Mouse (Mus musculus): ENCODE results near the gene Tns1. TPM values are rescaled to one million over a fixed set of nuclear protein-coding genes. Genes with fewer than 3 reads are reported as not detected.

Tns1 gene
- polyA plus RNA-seq, 1 experiment from 2014 or later: 16.5 TPM

GRCm38 (mm10) chr1:73998925-73999375 lies 125.3 kb downstream of the Tns1 start:
- Histone ChIP-seq H3K36me3 (no peaks in the 10 kb centered on the region), H3K9me3 (no peaks in the 10 kb centered on the region), H3K27ac (no peak overlapping the region), H3K4me2 (replicated peaks) (no peak overlapping the region), H3K9ac (no peak overlapping the region), H3K4me1 (peaks cover 6% of the 10 kb centered on the region; the same call in 1 of the 2 replicates), H3K4me3 (no peak overlapping the region), H3K27me3 (replicated peaks) (no peaks in the 10 kb centered on the region)
- 77% methylated on average over 5 of the region's 5 CpGs for WGBS
- no peak for ATAC-seq (ENCODE audit: low FRiP score, low read depth)

GRCm38 (mm10) chr1:73998131-73998865 lies 126.0 kb downstream of the Tns1 start:
- WGBS: 75% methylated on average over 9 of the region's 9 CpGs
- H3K4me3 ChIP-seq: no peak overlapping the region
- H3K27ac ChIP-seq: no peak overlapping the region
- H3K9ac ChIP-seq: 0 out of 2 replicates have a peak overlapping the region, but pooled peaks have one; percentile 3
- H3K4me1 ChIP-seq: peaks cover 6% of the 10 kb centered on the region; the same call in 1 of the 2 replicates
- no peaks in the 10 kb centered on the region for H3K27me3 ChIP-seq (replicated peaks)
- ATAC-seq (ENCODE audit: low FRiP score, low read depth): no peak
- no peaks in the 10 kb centered on the region for H3K9me3 ChIP-seq
- no peak overlapping the region for H3K4me2 ChIP-seq (replicated peaks)
- H3K36me3 ChIP-seq: no peaks in the 10 kb centered on the region

- Histone ChIP-seq H3K9me3 (no peaks in the 10 kb centered on the region), H3K4me1 (peaks cover 6% of the 10 kb centered on the region; the same call in 1 of the 2 replicates), H3K4me3 (no peak overlapping the region), H3K9ac (no peak overlapping the region), H3K36me3 (no peaks in the 10 kb centered on the region), H3K27me3 (replicated peaks) (no peaks in the 10 kb centered on the region), H3K27ac (no peak overlapping the region), H3K4me2 (replicated peaks) (no peak overlapping the region)
- ATAC-seq (ENCODE audit: low FRiP score, low read depth): no peak
- 91% methylated on average over 6 of the region's 6 CpGs for WGBS
Observed at GRCm38 (mm10) chr1:73997341-73997740, 126.9 kb downstream of the Tns1 start.

- H3K36me3 ChIP-seq: no peaks in the 10 kb centered on the region
- no peak overlapping the region for H3K4me2 ChIP-seq (replicated peaks)
- no peaks in the 10 kb centered on the region for H3K27me3 ChIP-seq (replicated peaks)
- ATAC-seq (ENCODE audit: low FRiP score, low read depth): no peak
- H3K4me1 ChIP-seq: peaks cover 6% of the 10 kb centered on the region; the same call in 1 of the 2 replicates
- no peaks in the 10 kb centered on the region for H3K9me3 ChIP-seq
- no peak overlapping the region for H3K4me3 ChIP-seq
- no peak overlapping the region for H3K9ac ChIP-seq
- WGBS: 88% methylated on average over 3 of the region's 3 CpGs
- no peak overlapping the region for H3K27ac ChIP-seq
Observed at GRCm38 (mm10) chr1:73996650-73997049, 127.6 kb downstream of the Tns1 start.

- no peak for ATAC-seq (ENCODE audit: low FRiP score, low read depth)
- WGBS: 50% methylated on average over 2 of the region's 2 CpGs
- H3K9ac ChIP-seq: no peak overlapping the region
- no peak overlapping the region for H3K4me2 ChIP-seq (replicated peaks)
- H3K9me3 ChIP-seq: no peaks in the 10 kb centered on the region
- H3K27ac ChIP-seq: no peak overlapping the region
- peaks cover 6% of the 10 kb centered on the region; the same call in 1 of the 2 replicates for H3K4me1 ChIP-seq
- peaks cover 2% of the 10 kb centered on the region; the same call in 1 of the 2 replicates for H3K36me3 ChIP-seq
- H3K4me3 ChIP-seq: no peak overlapping the region
- H3K27me3 ChIP-seq (replicated peaks): no peaks in the 10 kb centered on the region
Observed at GRCm38 (mm10) chr1:73996209-73996608, 128.0 kb downstream of the Tns1 start.

GRCm38 (mm10) chr1:73995063-73995810 lies 129.0 kb downstream of the Tns1 start:
- Histone ChIP-seq H3K4me3 (no peak overlapping the region), H3K27ac (no peak overlapping the region), H3K4me1 (peaks cover 6% of the 10 kb centered on the region; the same call in 1 of the 2 replicates), H3K27me3 (replicated peaks) (no peaks in the 10 kb centered on the region), H3K9ac (no peak overlapping the region), H3K9me3 (no peaks in the 10 kb centered on the region), H3K4me2 (replicated peaks) (no peak overlapping the region), H3K36me3 (peaks cover 9% of the 10 kb centered on the region; the same call in 1 of the 2 replicates)
- 87% methylated on average over 13 of the region's 13 CpGs for WGBS
- no peak for ATAC-seq (ENCODE audit: low FRiP score, low read depth)

GRCm38 (mm10) chr1:73993901-73994426 lies 130.3 kb downstream of the Tns1 start:
- H3K9ac ChIP-seq: no peak overlapping the region
- no peaks in the 10 kb centered on the region for H3K9me3 ChIP-seq
- WGBS: 81% methylated on average over 7 of the region's 7 CpGs
- H3K36me3 ChIP-seq: peaks cover 13% of the 10 kb centered on the region; the same call in 1 of the 2 replicates
- H3K4me2 ChIP-seq (replicated peaks): no peak overlapping the region
- peaks cover 6% of the 10 kb centered on the region; the same call in 1 of the 2 replicates for H3K4me1 ChIP-seq
- no peak overlapping the region for H3K4me3 ChIP-seq
- no peak overlapping the region for H3K27ac ChIP-seq
- ATAC-seq (ENCODE audit: low FRiP score, low read depth): no peak
- no peaks in the 10 kb centered on the region for H3K27me3 ChIP-seq (replicated peaks)

GRCm38 (mm10) chr1:73993279-73993678 lies 131.0 kb downstream of the Tns1 start:
- Histone ChIP-seq H3K4me3 (no peak overlapping the region), H3K9me3 (no peaks in the 10 kb centered on the region), H3K9ac (no peak overlapping the region), H3K4me2 (replicated peaks) (no peak overlapping the region), H3K27ac (no peak overlapping the region), H3K27me3 (replicated peaks) (no peaks in the 10 kb centered on the region), H3K36me3 (peaks cover 13% of the 10 kb centered on the region; the same call in 1 of the 2 replicates), H3K4me1 (peaks cover 3% of the 10 kb centered on the region; the same call in 1 of the 2 replicates)
- WGBS: 81% methylated on average over 7 of the region's 7 CpGs
- no peak for ATAC-seq (ENCODE audit: low FRiP score, low read depth)

- Histone ChIP-seq H3K27ac (no peak overlapping the region), H3K4me3 (no peak overlapping the region), H3K27me3 (replicated peaks) (no peaks in the 10 kb centered on the region), H3K9ac (no peak overlapping the region), H3K36me3 (peaks cover 13% of the 10 kb centered on the region; the same call in 1 of the 2 replicates), H3K4me1 (no peaks in the 10 kb centered on the region), H3K9me3 (no peaks in the 10 kb centered on the region), H3K4me2 (replicated peaks) (no peak overlapping the region)
- 73% methylated on average over 5 of the region's 5 CpGs for WGBS
- ATAC-seq (ENCODE audit: low FRiP score, low read depth): no peak
Observed at GRCm38 (mm10) chr1:73992201-73992938, 131.9 kb downstream of the Tns1 start.

- peaks cover 13% of the 10 kb centered on the region; the same call in 1 of the 2 replicates for H3K36me3 ChIP-seq
- no peak overlapping the region for H3K27ac ChIP-seq
- H3K9ac ChIP-seq: no peak overlapping the region
- no peaks in the 10 kb centered on the region for H3K27me3 ChIP-seq (replicated peaks)
- H3K9me3 ChIP-seq: no peaks in the 10 kb centered on the region
- no peak overlapping the region for H3K4me3 ChIP-seq
- no peaks in the 10 kb centered on the region for H3K4me1 ChIP-seq
- ATAC-seq (ENCODE audit: low FRiP score, low read depth): no peak
- no peak overlapping the region for H3K4me2 ChIP-seq (replicated peaks)
- 82% methylated on average over 7 of the region's 7 CpGs for WGBS
Observed at GRCm38 (mm10) chr1:73991226-73991625, 133.0 kb downstream of the Tns1 start.

- H3K4me2 ChIP-seq (replicated peaks): no peak overlapping the region
- no peaks in the 10 kb centered on the region for H3K9me3 ChIP-seq
- H3K27ac ChIP-seq: no peak overlapping the region
- H3K4me1 ChIP-seq: no peaks in the 10 kb centered on the region
- H3K27me3 ChIP-seq (replicated peaks): no peaks in the 10 kb centered on the region
- no peak overlapping the region for H3K4me3 ChIP-seq
- peaks cover 14% of the 10 kb centered on the region; the same call in 1 of the 2 replicates for H3K36me3 ChIP-seq
- WGBS: 88% methylated on average over 3 of the region's 3 CpGs
- no peak for ATAC-seq (ENCODE audit: low FRiP score, low read depth)
- H3K9ac ChIP-seq: no peak overlapping the region
Observed at GRCm38 (mm10) chr1:73990024-73990423, 134.2 kb downstream of the Tns1 start.

Data from neural tube, embryonic 12.5 days (tissue).